Comparison of ENCODE assay signal across 16 mouse cellular contexts in the genomic region with DNA sequence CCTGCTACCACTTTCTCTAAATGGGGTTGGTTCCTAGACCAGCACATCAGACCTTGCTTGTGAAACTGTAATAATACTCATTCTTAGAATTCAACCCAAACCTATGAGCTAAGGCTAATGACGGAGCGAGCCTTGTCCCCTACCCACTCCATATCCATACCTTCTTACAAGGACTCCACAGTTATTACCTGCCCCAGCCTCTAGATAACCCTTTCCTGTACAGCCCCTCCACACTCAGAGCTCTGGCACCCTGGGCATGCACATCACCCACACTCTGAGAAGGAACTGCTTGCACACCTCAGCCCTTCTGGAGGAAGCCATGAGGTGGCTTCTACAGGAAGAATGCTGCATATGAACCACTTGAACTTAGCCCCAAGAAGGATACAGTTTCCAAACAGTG.
"Had no signal": no experiment of that assay in that cellular context is flagged by ENCODE, and none has a peak within 500 bp of the region (broad histone marks: within the 10 kb centered on the region; RNA-seq: fewer than 3 reads in every experiment).

No protein-coding gene starts in this region.

- H3K27ac ChIP-seq: kidney, postnatal 0 days; layer of hippocampus, adult 2 months; left cerebral cortex, adult 2 months; limb, embryonic 12.5 days; liver, embryonic 13.5 days; lung, embryonic 15.5 days; midbrain, embryonic 13.5 days; neural tube, embryonic 15.5 days had no signal

- H3K4me3 ChIP-seq: layer of hippocampus, adult 2 months; left cerebral cortex, adult 2 months; limb, embryonic 12.5 days; liver, embryonic 13.5 days; lung, embryonic 15.5 days; midbrain, embryonic 13.5 days; myocyte; neural tube, embryonic 15.5 days had no signal

- H3K4me1 ChIP-seq: limb, embryonic 12.5 days; liver, embryonic 13.5 days; lung, embryonic 15.5 days; midbrain, embryonic 13.5 days; neural tube, embryonic 15.5 days had no signal

- H3K4me2 ChIP-seq: limb, embryonic 12.5 days; liver, embryonic 13.5 days; lung, embryonic 15.5 days; midbrain, embryonic 13.5 days; neural tube, embryonic 15.5 days had no signal

- H3K9me3 ChIP-seq: limb, embryonic 12.5 days; liver, embryonic 13.5 days; lung, embryonic 15.5 days; midbrain, embryonic 13.5 days; neural tube, embryonic 15.5 days had no signal

- H3K36me3 ChIP-seq: limb, embryonic 12.5 days; liver, embryonic 13.5 days; lung, embryonic 15.5 days had no signal

- H3K9ac ChIP-seq: limb, embryonic 12.5 days; liver, embryonic 13.5 days; liver, postnatal 0 days; lung, embryonic 15.5 days; midbrain, embryonic 13.5 days; neural tube, embryonic 15.5 days had no signal

- H3K27me3 ChIP-seq: limb, embryonic 12.5 days; liver, embryonic 13.5 days; lung, embryonic 15.5 days; midbrain, embryonic 13.5 days; neural tube, embryonic 15.5 days had no signal

- DNase-seq: kidney, adult 11 months; kidney, adult 9 months; kidney, postnatal 36 days; liver; liver, embryonic 13.5 days; liver, postnatal 0 days; right cerebral cortex, postnatal 25 days; thymus, postnatal 4 days had no signal

- ATAC-seq: liver, postnatal 0 days; midbrain, embryonic 13.5 days had no signal
